Mouse (Mus musculus) induced T-regulatory cell, adult 2 months (primary cell): ENCODE data around the gene Dhx40.
A peak's percentile ranks its signal among the peaks of the same experiment; 100 is the strongest.
"Not testable (repeated sequence)": the region's sequence is repeated elsewhere in the genome, so short reads cannot be mapped to it uniquely, and the experiment has no call there.

Experiments
- DNase-seq: peaks from one replicate; pipeline ENCODE4 v3.0.0-alpha.2; 2012; ENCODE audit warnings: low read depth

The Dhx40 gene

GRCm38 (mm10) chr11:86818928-86819327 is 11.4 kb upstream of the Dhx40 start:
- no peak for DNase-seq

DNA sequence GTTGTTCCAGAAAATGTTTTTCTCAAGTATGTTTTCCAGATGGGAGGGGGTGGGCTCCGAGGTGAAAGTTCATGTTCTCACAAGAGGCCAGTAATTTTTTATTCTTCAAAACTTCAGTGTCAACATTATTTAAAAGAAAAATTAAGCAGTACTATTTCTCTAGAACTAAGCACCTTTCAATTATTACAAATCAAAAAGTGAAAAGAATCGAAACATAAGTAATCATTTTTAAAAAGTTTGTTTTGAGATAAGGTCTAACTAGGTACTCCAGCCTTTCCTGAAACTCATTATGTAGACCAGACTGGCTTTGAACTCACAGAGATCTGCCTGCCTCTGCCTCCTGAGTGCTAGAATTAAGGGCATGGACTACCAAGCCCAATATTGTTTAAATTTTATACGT is 8.7 kb upstream of the Dhx40 start:
- DNase-seq, result peak; percentile 78

- DNase-seq, result not testable (repeated sequence)
Observed at GRCm38 (mm10) chr11:86814481-86814880, 6.9 kb upstream of the Dhx40 start.

DNA sequence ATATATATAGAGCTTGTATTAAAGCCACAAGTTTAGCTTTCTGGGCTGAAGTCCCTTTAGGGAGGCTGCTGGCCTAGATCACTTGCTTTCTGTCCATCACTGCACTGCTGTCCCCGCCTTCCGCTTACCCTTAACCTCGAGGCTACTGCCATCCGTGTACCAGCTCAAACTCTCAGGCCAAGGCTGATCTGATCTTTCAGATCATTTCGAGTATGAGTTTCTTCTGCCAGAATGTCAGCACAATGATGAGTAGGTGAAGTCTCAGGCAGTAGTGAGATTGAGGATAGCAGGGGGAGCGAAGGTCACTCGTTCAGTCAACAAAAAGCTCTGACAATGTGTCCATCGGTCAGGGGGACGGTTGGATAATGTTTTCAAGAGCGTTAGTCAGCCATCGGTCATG is 5.7 kb upstream of the Dhx40 start:
- not testable (repeated sequence) for DNase-seq

DNA sequence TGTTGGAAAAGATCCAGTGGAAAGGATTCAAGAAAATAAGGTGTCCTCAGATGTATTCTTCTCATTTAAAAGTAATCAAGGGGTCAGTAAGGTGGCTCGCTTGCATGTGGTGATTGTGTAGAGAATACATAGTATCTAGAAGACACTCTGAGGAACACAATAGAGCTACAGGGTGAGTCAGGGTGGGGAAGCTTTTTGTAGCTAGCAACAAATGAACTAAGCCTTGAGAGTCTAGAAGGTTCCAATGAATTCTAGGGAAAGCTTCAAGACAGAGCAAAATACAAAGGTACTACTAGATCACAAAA is 3.7 kb upstream of the Dhx40 start:
- peak; percentile 68 for DNase-seq

DNA sequence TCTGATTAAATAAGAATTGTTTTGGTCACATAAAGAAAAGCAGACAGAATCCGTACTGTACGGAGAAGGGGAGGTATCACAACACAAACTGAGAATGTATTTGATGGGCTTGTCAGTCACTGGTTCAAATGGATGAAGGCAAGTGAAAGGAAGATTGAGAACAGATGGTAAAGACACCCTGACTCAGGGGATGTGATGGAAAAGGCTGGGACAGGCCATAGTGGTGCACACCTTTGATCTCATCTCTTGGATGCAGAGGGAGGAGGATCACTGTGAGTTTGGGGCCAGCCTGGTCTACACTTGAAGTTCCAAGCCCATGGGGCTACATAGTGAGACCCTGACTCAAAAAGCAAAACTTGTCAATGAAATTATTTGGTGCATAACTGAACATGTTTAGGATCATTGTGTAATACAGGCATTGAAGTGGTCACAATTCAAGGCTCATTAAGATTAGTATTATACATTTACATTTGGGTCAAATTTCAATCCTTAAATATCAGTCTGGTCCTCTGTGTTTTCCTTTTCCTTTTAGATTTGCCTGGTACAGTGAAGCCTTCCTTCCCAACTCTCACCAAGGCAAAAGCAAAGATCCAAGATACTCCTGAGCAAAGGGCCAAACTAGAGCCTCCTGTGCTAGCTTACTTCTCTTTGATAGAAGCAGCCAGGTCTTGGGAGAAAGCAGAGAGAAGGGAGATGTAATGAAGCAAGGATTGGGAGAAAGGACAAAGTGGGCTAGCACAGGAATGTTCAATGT is 3.2 kb upstream of the Dhx40 start:
- peak; percentile 69 for DNase-seq

GRCm38 (mm10) chr11:86809828-86810227 is 2.3 kb upstream of the Dhx40 start:
- peak; percentile 53 for DNase-seq

- peak; percentile 83 for DNase-seq
Observed at GRCm38 (mm10) chr11:86807001-86807477, 507 bp downstream of the Dhx40 start.

DNA sequence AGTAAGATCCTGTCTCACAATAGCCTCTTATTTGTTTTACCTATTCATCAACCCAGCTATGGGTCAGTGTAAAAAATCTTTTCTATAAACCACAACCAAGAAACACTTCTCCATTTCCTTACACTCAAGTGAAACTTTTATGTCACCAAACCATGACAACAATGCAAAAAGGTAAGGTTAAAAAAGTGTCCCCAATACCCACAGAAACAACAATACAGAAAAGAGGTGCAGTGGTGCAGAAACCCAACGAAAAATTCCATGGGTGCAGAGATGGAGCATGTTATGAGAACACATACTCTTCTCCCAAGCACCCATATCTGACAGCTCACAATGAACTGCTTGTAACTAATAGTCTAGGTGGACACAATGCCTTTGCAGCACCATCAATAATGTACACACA is 13.4 kb downstream of the Dhx40 start:
- no peak for DNase-seq

DNA sequence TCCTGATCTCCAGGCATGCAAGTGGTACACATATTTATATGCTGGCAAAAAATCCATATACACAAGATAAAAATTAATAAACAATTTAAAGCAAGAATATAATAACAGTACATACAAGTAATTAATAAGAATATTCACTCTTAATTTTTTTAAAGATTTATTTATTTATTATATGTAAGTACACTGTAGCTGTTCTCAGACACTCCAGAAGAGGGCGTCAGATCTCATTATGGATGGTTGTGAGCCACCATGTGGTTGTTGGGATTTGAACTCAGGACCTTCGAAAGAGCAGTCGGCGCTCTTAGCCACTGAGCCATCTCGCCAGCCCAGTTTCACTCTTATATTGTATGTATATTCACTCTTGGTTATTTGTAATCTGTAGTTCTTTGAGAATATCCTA is 20.1 kb downstream of the Dhx40 start:
- DNase-seq, result not testable (repeated sequence)

- no peak for DNase-seq
Observed at GRCm38 (mm10) chr11:86785767-86786166, 21.8 kb downstream of the Dhx40 start.

DNA sequence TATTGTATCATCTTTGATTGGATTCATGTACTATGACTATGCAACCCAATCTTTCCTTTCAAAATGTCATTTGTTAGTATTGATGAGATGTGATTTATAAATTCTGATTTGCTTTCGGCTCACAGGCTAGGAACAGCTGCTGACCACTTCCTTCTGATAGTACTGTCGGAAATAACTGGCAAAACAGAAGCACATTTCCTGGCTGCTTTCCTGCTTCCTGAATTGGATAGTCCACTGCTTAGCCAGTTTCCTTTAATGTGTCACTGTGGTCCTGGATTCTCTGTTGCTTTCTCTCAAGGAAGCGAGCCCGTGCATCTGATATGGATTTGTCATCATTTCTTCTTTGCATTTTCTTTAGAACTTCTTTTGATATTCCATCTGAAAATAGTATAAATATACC is 37.7 kb downstream of the Dhx40 start:
- DNase-seq, result no peak

DNA sequence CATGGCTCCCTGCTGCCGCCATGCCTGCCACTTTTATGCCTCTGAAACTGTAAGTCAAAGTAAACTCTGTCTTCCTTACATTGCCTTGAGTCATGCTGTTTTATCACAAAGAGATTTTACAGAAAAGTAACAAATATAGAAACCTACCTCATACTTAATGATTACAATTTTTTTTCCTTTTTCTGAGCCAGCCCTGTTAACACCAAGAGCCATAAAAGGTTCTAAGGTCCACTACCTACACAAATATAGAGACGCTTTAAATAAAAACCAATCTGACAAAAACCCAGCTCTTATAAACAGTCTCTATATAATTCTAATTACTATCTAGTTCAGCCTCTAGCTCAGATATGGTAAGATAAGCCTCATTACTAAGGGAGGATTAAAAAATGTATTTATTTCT is 43.0 kb downstream of the Dhx40 start:
- DNase-seq, result no peak

GRCm38 (mm10) chr11:86763127-86763526 is 44.4 kb downstream of the Dhx40 start:
- not testable (repeated sequence) for DNase-seq

- no peak for DNase-seq
Observed at GRCm38 (mm10) chr11:86760357-86760756, 47.2 kb downstream of the Dhx40 start.

- DNase-seq, result no peak
Observed at GRCm38 (mm10) chr11:86759886-86760285, 47.7 kb downstream of the Dhx40 start.

- DNase-seq, result no peak
Observed at GRCm38 (mm10) chr11:86759226-86759625, 48.3 kb downstream of the Dhx40 start.

- DNase-seq, result no peak
Observed at GRCm38 (mm10) chr11:86758559-86758958, 49.0 kb downstream of the Dhx40 start.

GRCm38 (mm10) chr11:86757480-86758371 is 49.8 kb downstream of the Dhx40 start, which contains the start of gene Cltc:
Cltc (minus strand) TSS chr11:86757565.
- DNase-seq, result peak; percentile 99

- no peak for DNase-seq
Observed at GRCm38 (mm10) chr11:86757142-86757479, 50.4 kb downstream of the Dhx40 start.

DNA sequence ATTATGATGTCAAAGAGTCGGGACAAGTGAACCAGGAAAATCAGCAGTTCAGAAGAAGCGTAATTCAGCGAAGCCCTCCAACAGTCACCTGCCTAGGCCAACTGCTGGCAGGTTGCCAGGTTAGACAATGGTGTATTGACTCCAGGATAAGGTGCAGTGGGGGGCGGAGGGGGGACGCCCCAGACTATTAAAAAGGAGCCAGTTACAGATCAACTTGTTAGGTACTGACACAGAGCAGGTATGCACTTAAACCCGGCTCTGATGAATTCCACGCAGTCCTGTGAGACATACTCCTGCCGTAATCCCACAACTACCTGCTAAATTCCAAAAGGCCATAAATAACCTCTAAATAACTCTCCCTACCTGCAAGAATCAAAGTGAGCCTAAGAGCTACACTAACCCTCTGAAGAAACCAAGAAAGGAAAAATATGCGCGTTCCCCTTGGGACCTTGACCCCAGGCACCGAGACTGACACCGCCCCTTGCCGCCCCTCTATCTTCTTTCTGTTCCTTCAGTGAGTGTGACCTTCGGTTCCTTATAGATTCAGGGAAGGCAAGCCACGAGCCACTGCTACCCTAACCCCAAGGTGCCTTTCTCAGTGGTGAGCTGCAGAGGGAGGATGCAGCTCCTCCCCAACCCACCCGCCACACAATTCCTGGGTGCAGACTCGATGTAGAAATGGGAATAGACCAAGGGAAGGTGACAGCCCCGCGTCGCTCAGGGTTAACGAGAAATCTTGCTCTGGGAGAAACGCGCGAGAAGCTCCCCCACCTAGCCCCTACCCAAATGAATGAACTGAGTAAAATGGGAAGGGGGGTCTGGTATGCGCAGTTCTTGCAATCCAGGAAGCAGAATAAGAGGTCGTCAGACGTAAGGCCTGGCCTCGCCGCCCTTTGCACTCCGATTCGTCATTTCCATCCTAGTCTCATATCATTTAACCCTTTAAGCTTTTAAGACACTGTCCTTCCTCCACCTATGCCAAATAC is 51.1 kb downstream of the Dhx40 start:
- peak; percentile 82 for DNase-seq

DNA sequence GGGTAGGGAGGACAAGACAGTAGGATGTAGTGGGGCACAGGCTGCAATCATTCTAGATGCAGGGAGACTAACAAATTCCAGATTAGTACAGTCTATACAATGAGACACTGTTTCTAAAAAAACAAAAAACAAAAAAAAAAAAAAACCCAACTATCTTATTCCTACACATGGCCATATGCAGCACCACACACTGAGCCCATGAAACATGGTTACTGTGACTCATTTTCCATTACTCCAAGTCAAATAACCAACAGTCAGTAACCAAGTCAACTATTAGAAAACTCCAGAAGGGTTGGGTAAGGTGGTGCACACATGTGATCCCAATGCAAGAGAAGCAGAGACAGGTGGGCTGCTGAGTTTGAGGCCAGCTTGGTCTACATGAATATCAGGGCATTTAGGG is 55.1 kb downstream of the Dhx40 start:
- DNase-seq, result no peak
